Mouse (Mus musculus) layer of hippocampus, postnatal 36 days (tissue): ENCODE data around the gene Nav1. TPM values are rescaled to one million over a fixed set of nuclear protein-coding genes. Genes with fewer than 3 reads are reported as not detected.

Experiments
- DNase-seq, 2 experiments: peaks; one replicate each; pipeline ENCODE4 v3.0.0; 2022
- microRNA-seq, 2 experiments: library from miRNA; unstranded; fragments of <30 nt; microRNA quantifications; one replicate each; pipeline ENCODE4 v1.2.0; 2021
- total RNA-seq, 2 experiments: library from RNA; stranded (reverse); gene quantifications; 2 replicates each; pipeline ENCODE4 v1.2.3; 2021

The Nav1 gene
- total RNA-seq, 2 experiments from 2014 or later = 64.6 to 75.1 TPM

- DNase-seq = no peak
Measured at GRCm38 (mm10) chr1:135435823-135436222, 171.3 kb downstream of the Nav1 start.

GRCm38 (mm10) chr1:135430669-135431017, 176.5 kb downstream of the Nav1 start:
- DNase-seq = no peak

DNA sequence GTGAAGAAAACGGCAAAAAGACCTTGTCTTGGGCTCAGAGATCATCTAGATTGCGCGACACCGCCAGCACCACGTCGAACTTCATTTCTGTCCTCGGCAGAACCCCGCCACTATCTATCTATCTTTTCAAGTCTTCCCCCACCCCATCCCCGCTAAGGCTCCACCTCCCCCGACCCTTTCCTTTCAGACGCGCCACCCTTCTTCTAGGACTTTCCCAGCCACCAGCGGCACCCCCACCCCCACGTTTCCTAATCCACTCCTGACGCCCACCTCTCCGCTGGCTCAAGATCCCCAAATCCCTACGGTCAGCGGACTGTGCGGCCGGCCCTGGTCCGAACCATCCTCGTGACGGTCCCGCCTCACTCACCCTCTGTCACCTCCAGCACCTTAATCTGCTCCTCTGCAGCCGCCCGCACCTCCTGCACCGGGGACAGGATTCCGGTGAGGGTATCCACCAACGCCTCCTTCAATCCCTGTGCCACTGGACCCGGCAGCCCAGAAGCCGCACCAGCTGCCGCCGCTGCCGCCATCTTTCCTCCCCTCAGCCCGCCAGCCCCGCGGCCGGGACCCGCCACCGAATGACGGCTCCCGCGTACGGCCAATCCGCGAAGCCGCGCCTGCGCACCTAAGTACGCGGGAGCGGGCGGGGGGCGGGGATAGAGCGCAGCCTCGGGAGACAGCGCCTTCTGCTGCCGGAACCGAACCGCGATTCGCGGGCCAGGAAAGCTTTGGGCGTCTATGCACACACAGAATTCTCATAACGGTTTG, 177.0 kb downstream of the Nav1 start, which contains the start of gene Ipo9:
Gene Ipo9, minus strand, starts transcription at position 599 of the 768 bp plus-strand sequence.
- peak; percentile 91 to 93 for DNase-seq

DNA sequence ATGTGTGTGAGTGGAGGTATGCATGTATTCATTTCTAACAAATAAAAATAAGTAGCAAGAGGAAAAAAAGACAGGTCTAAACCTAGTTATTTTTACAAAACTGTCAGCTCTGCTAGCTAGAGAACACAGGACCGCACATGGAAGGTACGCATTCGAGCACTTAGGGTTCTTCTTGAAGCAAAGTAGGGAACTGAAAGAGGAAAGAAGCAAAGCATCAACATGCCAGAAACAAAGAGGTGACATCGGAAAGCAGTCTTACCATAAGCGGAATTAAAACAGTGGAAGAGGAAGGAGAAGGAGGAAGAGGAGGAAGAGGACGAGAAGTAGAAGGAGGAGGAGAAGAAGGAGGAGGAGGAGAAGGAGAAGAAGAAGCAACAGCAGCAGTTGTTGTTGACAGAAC, 179.7 kb downstream of the Nav1 start:
- DNase-seq = no peak

DNA sequence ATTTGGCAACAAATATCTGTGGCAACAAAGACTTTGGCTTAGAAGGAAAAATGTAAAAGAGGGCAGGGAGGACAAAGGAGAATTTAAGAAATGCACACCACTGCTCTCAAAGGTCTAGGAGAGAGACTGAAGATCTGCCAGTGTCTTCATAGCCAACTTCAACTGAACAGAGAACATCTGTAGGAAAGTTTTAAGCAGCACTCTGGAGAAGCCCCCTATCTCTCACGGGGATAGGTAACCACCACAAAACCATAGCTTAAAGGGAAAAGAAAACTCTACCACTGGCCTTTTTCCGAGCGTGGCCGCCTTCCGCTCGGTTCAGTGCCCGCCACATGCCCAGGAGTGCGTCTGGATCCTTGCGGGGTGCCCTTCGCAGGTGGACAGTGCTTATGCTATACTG, 180.4 kb downstream of the Nav1 start:
- DNase-seq = no peak

DNA sequence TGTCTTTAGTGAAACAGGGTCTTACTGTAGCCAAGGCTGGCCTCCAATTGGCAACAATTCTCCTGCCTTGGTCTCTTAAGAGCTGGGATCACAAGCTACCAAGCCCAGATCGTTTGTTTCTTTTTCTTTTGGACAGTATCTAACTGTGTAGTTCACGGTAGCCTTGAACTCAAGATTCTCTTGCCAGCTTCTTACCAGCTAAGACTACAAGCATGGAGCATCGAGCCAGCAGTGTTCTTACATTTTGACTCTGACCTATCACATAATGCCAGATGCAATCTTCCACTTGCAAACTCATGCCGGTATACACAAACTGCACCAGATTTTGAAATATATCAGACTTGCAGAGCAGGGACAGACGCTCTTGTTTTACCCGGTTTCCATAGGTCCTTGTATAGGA, 184.3 kb downstream of the Nav1 start:
- no peak for DNase-seq

DNA sequence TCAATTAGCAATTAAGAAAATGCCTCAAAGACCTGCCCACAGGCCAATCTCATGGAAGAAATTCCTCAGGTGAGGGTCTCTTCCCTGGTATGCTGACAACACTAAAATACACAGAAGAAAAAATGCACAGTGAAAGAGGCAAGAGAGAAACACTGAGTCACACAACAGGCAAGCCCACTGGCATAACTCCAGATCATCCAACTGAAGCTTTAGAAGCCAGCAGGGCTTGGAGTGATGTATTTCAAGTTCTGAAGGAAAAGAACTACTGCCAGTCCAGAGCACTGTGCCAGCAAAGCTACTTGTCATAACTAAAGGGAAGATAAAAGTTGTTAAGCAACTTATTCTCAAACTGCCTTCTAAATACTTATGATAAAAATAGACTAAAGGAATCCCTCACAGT, 193.1 kb downstream of the Nav1 start:
- DNase-seq = no peak

GRCm38 (mm10) chr1:135412130-135412529, 195.0 kb downstream of the Nav1 start:
- no peak for DNase-seq

GRCm38 (mm10) chr1:135410967-135411366, 196.1 kb downstream of the Nav1 start:
- no peak for DNase-seq

GRCm38 (mm10) chr1:135408973-135409372, 198.1 kb downstream of the Nav1 start:
- no peak for DNase-seq

GRCm38 (mm10) chr1:135405356-135405755, 201.7 kb downstream of the Nav1 start:
- no peak for DNase-seq

DNA sequence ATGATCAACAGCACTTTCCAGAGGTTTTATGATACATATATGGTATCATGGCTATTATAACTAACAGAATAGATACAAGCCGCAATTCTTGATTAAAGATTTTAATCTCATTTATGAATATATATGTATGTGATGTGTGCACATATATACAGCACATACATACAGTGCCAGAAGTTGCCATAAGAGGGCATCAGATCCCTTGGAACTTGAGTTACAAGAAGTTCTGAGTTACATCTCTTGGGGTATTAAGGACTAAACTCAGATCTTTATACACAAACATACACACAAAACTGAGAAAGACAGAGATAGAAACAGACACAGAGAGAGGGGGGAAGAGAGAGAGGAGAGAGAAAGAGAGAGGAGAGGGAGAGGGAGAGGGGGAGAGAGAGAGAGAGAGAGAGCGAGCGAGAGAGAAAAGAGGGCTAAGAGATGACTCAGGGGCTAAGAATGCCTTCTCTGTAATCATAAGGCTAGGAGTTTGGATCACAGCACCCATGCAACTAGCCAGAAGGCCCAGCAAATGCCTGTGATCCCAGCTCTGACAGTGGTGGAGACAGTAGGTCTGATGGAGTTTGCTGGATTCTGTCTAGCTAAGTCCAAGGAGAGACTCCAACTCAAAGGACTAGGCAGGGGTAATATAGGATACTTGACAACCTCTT, 205.5 kb downstream of the Nav1 start:
- no peak for DNase-seq

DNA sequence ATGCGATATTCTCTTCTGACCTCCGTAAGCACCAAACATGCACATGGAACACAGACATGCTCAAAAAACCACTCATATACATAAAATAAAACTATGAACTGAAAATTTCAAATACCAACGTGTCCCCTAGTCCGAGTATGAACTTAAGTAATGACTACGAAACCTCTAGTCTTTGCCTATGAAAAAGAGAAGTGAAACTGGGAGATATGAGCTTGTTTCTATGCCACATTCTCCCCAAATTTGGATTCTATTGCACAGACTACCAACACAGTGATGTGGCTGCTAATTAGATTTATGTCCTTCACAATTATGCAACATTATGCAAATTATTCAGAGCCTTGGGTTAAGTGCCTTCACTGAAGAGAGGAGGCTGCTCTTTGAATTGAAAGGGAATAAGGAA, 207.6 kb downstream of the Nav1 start:
- no peak for DNase-seq

DNA sequence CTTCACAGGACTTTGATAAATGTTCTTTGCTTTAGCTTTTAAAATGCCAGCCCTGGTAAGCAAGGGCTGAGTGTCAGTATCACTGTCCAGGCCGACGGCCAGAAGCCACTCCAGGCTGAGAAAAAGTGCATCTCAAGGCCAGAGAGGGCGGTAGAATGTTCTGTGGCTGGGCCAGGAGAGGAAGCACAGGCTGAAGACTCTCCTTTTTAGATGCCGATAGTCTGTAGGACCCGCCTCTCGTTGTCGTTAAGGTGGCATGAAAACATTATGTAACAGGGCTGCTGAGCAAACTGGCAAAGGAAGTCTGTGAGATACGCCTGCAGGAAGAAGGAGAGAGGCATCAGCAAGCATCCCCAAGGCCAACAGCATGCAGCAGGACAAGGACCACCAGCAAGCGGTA, 221.9 kb downstream of the Nav1 start:
- DNase-seq = no peak

Small RNAs within 50 kb of the gene (microRNA-seq; reads per million reads assigned to microRNA genes)
- 3.8 to 4.8 reads per million in 2 experiments for gene Mir1231

Other genes with a start within 250 kb of the Nav1 start
- 100 to 1,000 TPM; 112 to 121 TPM for gene Shisa4, start 232.1 kb downstream of the Nav1 start, total RNA-seq
- 100 to 1,000 TPM; 158 to 162 TPM for gene Ipo9, start 176.8 kb downstream of the Nav1 start, total RNA-seq
- gene Csrp1, start 112.8 kb upstream of the Nav1 start, total RNA-seq = 100 to 1,000 TPM; 211 to 220 TPM
- 10 to 100 TPM; 14.0 to 16.6 TPM for gene Phlda3, start 158.8 kb upstream of the Nav1 start, total RNA-seq
- 1 to 10 TPM; 2.1 to 3.5 TPM for gene Tnni1, start 172.1 kb upstream of the Nav1 start, total RNA-seq
- gene Lad1, start 211.3 kb upstream of the Nav1 start, total RNA-seq = under 1 TPM; 0.62 to 0.73 TPM
- gene Tnnt2, start 229.1 kb upstream of the Nav1 start, total RNA-seq = 1 to 10 TPM in 1 of 2 experiments, under 1 TPM in 1; 0.60 to 1.1 TPM